Mouse (Mus musculus) midbrain, embryonic 15.5 days (tissue): ENCODE results near the gene Abhd12b. TPM values are rescaled to one million over a fixed set of nuclear protein-coding genes. Genes with fewer than 3 reads are reported as not detected.
A peak's percentile ranks its signal among the peaks of the same experiment; 100 is the strongest.
"Not testable (repeated sequence)": the region's sequence is repeated elsewhere in the genome, so short reads cannot be mapped to it uniquely, and the experiment has no call there.

Experiments used
- ATAC-seq: fragments of 200-750 bp; cut with Nextera tagmentation; replicated peaks from 2 replicates; pipeline ENCODE4 v1.8.0; 2017; ENCODE audit warnings: moderate TSS enrichment
- H3K27ac ChIP-seq: fragments of 300-500 bp; sonication (generic); 2 replicates; pipeline ENCODE4 v1.5.1; 2015; ENCODE audit warnings: mild to moderate bottlenecking, inconsistent platforms
- H3K27me3 ChIP-seq: fragments of 300-500 bp; sonication (generic); replicated peaks from 2 replicates; pipeline ENCODE4 v1.6.1; 2015; ENCODE audit warnings: inconsistent platforms
- H3K36me3 ChIP-seq: fragments of 300-500 bp; sonication (generic); replicated peaks from 2 replicates; pipeline ENCODE4 v1.6.1; 2015; ENCODE audit warnings: inconsistent platforms
- H3K4me1 ChIP-seq: fragments of 300-500 bp; sonication (generic); 2 replicates; pipeline ENCODE4 v1.6.1; 2015; ENCODE audit warnings: inconsistent platforms
- H3K4me2 ChIP-seq: fragments of 300-500 bp; sonication (generic); 2 replicates; pipeline ENCODE4 v1.6.1; 2015; ENCODE audit warnings: inconsistent platforms, mild to moderate bottlenecking, moderate library complexity
- H3K4me3 ChIP-seq: fragments of 300-500 bp; sonication (generic); 2 replicates; pipeline ENCODE4 v1.5.1; 2015; ENCODE audit warnings: mild to moderate bottlenecking, inconsistent platforms
- H3K9ac ChIP-seq: fragments of 300-500 bp; sonication (generic); 2 replicates; pipeline ENCODE4 v1.6.1; 2015; ENCODE audit warnings: mild to moderate bottlenecking, inconsistent platforms
- H3K9me3 ChIP-seq: fragments of 300-500 bp; sonication (generic); 2 replicates; pipeline ENCODE4 v1.6.1; 2016; ENCODE audit warnings: inconsistent platforms
- WGBS: fragments of 180-500 bp; shearing (Covaris S2); methylation state at CpG from one replicate; pipeline ENCODE4 v1.1.7; 2015; ENCODE audit warnings: mixed read lengths; 5-methylcytosine and 5-hydroxymethylcytosine counted together
- polyA plus RNA-seq: library from polyadenylated mRNA; unstranded; fragments of >200 nt; fragmentation: Nextera tagmentation; extraction: Ambion mirVana; gene quantifications from 2 replicates; pipeline ENCODE4 v1.2.1, GENCODE M21; 2015

Gene Abhd12b
- polyA plus RNA-seq, 1 experiment from 2014 or later, result 0.28 TPM

DNA sequence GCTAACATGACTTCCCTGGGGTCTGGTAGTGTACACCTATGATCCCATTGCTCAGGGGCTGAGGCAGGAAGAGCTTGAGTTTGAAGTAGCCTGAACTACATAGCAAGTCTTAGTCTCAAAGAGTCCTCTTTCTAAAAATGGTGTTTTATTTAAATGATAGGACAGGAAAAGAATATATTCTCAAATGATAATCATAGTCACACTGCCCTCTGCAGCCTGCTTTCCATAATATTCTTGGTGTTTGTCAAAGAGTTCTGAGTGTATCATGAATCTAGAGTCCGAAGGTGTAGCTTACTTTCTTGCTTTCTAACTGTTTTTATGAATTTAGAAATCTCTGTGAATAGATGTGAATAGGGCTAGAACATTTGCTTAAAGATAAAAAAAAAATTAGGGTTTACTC is 16.0 kb downstream of the Abhd12b start:
- 92% methylated on average over 1 of the region's 1 CpGs for WGBS

DNA sequence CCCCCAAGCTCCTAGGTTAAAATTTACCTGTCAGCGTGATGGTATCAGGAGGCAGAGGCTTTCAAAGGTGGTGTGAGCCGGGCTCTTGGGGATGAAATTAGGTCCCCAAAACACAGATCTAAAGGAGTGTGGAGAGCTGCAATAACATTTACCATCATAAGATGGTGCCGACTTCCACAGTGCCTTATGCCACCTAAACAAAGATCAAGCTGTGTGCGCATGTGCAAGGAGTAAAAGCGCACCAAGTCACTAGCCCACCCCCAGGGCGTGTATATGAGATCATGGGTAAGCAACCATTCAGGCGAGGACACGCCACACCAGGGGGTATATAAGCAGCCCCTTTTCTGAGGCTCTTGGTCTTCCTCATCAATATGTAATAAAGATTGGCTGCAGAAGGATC is 29.6 kb downstream of the Abhd12b start:
- ATAC-seq, H3K4me2 ChIP-seq, H3K9ac ChIP-seq, H3K4me1 ChIP-seq, H3K27ac ChIP-seq, H3K9me3 ChIP-seq, H3K36me3 ChIP-seq, H3K27me3 ChIP-seq: not testable (repeated sequence)
- H3K4me3 ChIP-seq, result peak overlapping the region; percentile 27
- 92% methylated on average over 8 of the region's 8 CpGs for WGBS

More for the DNA sequence above, 16.0 kb downstream of the Abhd12b start:
- no peaks in the 10 kb centered on the region for H3K27me3 ChIP-seq
- H3K9ac ChIP-seq, result no peak overlapping the region
- no peak overlapping the region for H3K4me3 ChIP-seq
- H3K4me1 ChIP-seq, result no peaks in the 10 kb centered on the region
- H3K4me2 ChIP-seq, result no peak overlapping the region
- no peaks in the 10 kb centered on the region for H3K9me3 ChIP-seq
- H3K27ac ChIP-seq, result no peak overlapping the region
- ATAC-seq, result no peak
- H3K36me3 ChIP-seq, result no peaks in the 10 kb centered on the region

DNA sequence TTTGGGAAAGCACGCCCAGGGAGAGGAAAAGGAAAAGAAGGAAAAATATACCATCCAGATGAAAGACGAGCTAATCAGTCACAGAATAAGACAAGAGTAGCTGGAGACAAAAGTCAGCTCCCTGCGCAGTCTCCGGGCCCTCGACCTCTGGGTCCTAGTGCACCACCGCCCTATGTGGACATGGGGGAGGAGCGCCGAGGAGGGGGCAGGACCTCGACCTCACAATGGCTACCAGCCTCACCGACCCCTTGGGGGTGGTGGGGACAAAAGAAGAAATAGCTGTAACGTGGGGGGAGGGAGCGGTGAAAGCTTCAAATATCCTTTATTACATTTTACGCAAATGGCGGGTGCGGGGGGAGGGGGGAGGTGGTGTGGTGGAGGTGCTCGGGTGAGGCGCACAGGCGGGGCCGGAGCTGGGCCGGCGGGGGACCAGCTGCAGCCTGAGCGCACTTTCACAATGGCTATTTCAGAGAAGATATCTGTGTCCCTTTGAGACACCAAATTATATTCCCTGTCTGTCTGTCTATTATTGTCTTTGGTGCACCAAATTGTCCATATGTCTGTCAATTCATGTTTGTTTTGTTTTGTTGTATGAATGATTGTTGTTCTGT is 30.3 kb downstream of the Abhd12b start:
- Histone ChIP-seq H3K4me3 (peak overlapping the region; percentile 27), H3K9ac (no peak overlapping the region), H3K4me1 (no peaks in the 10 kb centered on the region), H3K36me3 (no peaks in the 10 kb centered on the region), H3K27me3 (no peaks in the 10 kb centered on the region), H3K4me2 (no peak overlapping the region), H3K9me3 (no peaks in the 10 kb centered on the region), H3K27ac (peak overlapping the region; percentile 48; the same call in 1 of the 2 replicates)
- 0 out of 2 replicates have a peak, but pooled peaks have one; percentile 63 for ATAC-seq
- WGBS, result 74% methylated on average over 22 of the region's 22 CpGs

DNA sequence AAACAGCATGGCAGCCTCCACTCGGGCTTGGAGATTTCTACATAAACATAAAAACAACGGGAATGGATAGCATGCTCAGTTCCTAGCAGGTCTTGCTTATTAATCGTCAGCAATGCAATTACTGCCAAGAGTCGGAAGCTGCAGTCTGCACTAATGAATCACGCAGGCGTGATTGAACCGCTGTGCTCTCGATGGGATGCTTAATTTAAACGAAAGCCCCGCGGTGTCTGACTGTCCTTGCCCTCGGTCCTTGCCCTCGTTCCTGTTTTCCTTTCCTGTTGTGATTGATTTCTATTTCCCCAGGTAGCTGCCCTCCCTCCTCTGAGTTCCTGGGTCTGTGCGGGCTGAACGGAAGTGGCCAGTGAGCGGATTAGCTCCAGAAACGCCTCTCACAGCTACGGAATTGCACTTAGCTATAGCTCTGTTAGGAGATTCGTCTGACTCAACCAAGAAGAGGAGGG is 38.4 kb downstream of the Abhd12b start:
- peak; percentile 63 for ATAC-seq
- peak overlapping the region; percentile 51 for H3K4me2 ChIP-seq
- no peak overlapping the region for H3K9ac ChIP-seq
- peak overlapping the region; percentile 38 for H3K4me3 ChIP-seq
- no peaks in the 10 kb centered on the region for H3K9me3 ChIP-seq
- H3K4me1 ChIP-seq, result peaks cover 7% of the 10 kb centered on the region; the same call in 1 of the 2 replicates
- 26% methylated on average over 19 of the region's 19 CpGs for WGBS
- H3K27me3 ChIP-seq, result no peaks in the 10 kb centered on the region
- H3K27ac ChIP-seq, result peak overlapping the region; percentile 66
- H3K36me3 ChIP-seq, result no peaks in the 10 kb centered on the region

DNA sequence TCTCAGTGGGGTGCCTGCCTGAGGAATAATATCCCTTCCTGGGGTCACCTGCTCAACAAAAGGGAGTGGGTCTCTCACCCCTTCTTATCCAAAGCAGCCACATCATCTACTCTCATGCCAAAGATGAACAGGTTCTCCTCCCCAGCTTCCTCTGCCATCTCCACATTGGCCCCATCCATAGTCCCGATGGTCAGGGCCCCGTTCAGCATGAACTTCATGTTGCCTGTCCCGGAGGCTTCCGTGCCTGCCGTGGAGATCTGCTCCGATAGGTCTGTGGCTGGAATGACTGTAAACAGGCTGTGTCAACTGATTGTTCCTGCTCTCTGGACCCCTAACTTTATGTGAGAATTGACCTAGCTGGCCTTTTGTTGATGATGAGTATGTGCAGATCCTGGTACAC is 41.5 kb downstream of the Abhd12b start:
- Histone ChIP-seq H3K27me3 (no peaks in the 10 kb centered on the region), H3K27ac (no peak overlapping the region), H3K4me3 (no peak overlapping the region), H3K9me3 (no peaks in the 10 kb centered on the region), H3K4me1 (peaks cover 7% of the 10 kb centered on the region; the same call in 1 of the 2 replicates), H3K9ac (no peak overlapping the region), H3K36me3 (no peaks in the 10 kb centered on the region), H3K4me2 (no peak overlapping the region)
- ATAC-seq, result no peak
- WGBS, result 98% methylated on average over 6 of the region's 6 CpGs

DNA sequence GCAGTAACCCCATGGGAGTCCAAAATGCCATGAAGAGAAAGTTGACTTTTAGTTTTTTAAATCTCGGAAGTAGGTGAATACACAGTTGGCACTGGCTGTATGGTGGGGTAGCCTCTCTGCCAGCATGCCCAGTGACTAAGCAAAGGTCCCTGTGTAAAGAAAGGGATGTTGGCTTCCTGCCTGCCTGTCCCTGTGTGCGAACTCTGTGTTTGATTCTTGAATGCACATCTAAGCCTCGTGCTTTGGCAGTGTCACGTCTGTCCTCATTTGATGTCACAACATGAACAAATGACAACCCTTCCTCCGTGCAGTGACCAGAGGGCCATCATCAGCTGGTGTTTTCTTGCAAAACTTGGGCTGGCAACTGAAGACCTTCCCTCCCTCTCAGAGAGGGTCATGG is 42.4 kb downstream of the Abhd12b start:
- Histone ChIP-seq H3K4me2 (no peak overlapping the region), H3K9me3 (no peaks in the 10 kb centered on the region), H3K4me1 (peaks cover 7% of the 10 kb centered on the region; the same call in 1 of the 2 replicates), H3K36me3 (no peaks in the 10 kb centered on the region), H3K27ac (no peak overlapping the region), H3K4me3 (no peak overlapping the region), H3K27me3 (no peaks in the 10 kb centered on the region), H3K9ac (no peak overlapping the region)
- ATAC-seq, result no peak
- WGBS, result 85% methylated on average over 5 of the region's 5 CpGs

DNA sequence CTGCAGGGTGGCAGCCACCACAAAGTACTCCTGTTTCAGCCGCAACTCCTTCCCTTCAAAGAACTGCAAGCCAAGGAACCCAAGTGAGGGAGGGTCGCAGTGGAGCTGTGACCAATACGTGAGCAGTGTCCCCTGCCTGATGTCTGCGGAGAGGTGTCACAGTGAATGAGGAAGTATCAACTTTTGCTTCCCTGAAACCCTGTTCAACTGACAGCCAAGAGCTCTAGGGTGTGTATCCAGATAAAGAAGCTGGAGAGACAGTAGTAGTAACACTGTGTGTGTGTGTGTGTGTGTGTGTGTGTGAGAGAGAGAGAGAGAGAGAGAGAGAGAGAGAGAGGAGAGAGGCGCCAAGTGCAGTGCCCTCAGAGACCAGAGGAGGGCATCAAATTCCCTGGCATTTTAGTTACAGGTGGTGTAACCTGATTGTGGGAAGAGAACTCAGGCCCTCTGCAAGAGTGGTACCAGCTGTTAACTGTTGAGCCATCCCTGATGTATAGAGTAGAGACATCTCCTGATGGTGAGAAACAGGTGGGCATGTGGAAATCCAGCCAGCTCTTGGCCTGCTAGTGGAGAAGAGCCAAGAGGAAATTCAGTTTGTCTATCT is 48.1 kb downstream of the Abhd12b start:
- H3K4me3 ChIP-seq, result no peak overlapping the region
- no peaks in the 10 kb centered on the region for H3K27me3 ChIP-seq
- ATAC-seq, result no peak
- H3K9me3 ChIP-seq, result no peaks in the 10 kb centered on the region
- H3K4me2 ChIP-seq, result no peak overlapping the region
- no peaks in the 10 kb centered on the region for H3K36me3 ChIP-seq
- WGBS, result 76% methylated on average over 4 of the region's 5 CpGs
- H3K27ac ChIP-seq, result no peak overlapping the region
- H3K4me1 ChIP-seq, result no peaks in the 10 kb centered on the region
- H3K9ac ChIP-seq, result no peak overlapping the region

DNA sequence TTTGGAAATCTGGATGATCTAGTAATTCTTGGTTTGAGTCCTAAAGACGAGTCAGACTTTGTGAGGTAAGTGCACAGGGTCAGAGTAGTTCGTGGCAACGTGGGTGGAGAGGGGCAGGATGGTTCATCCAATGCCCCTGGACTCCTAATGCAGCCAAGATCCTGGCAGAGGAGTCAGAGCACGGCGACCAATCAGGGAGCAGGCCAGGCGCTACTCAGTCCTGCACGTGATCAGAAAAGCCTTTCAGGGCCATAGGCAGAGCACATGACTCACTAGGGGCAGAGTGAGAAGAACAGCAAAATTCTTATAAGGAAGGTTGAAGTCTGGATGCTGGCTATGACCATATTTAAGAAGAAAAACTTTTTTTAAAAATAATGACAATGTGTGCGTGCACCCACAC is 50.5 kb downstream of the Abhd12b start:
- Histone ChIP-seq H3K4me3 (no peak overlapping the region), H3K9me3 (no peaks in the 10 kb centered on the region), H3K36me3 (no peaks in the 10 kb centered on the region), H3K4me2 (no peak overlapping the region), H3K4me1 (no peaks in the 10 kb centered on the region), H3K9ac (no peak overlapping the region), H3K27ac (no peak overlapping the region), H3K27me3 (no peaks in the 10 kb centered on the region)
- 81% methylated on average over 8 of the region's 8 CpGs for WGBS
- ATAC-seq, result no peak

DNA sequence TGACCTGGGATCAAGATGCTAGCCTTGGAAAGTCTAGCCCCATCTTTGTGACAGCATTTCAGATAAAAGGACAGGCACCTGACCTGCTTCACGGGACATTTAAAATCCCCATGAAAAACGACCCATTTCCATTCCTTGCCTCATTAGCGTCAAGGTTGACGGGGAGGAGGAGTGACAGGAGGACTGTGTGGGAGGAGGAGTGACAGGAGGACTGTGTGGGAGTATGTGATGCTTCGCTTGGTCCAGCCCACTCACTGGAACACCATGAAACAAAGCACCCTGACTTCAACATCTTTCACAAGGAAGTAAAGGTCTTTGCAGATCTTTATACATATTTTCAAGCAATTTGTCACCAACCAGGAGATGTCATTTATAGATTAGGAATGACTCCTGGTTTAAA is 54.3 kb downstream of the Abhd12b start:
- Histone ChIP-seq H3K9ac (no peak overlapping the region), H3K4me3 (no peak overlapping the region), H3K9me3 (no peaks in the 10 kb centered on the region), H3K4me2 (no peak overlapping the region), H3K27me3 (no peaks in the 10 kb centered on the region), H3K36me3 (no peaks in the 10 kb centered on the region), H3K4me1 (no peaks in the 10 kb centered on the region), H3K27ac (no peak overlapping the region)
- 69% methylated on average over 5 of the region's 5 CpGs for WGBS
- no peak for ATAC-seq

DNA sequence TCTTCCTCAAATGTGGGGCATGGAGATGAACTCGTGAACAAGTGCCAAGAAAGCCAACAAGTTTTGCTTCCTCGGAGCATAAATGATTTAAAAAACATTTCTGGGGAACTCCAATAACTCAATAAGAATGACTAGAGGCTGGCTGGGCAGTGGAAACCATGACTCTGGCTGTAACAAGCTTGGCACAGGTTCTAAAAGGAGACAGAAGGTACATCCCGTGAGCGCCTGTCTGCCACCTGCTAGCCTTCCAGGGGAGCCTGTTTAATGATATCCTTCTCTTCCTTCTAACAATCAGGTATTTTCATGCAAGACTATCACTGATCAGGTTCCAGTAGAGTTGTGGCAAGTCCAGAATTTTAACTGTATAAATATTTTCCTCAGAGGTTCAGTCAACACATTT is 58.6 kb downstream of the Abhd12b start:
- 83% methylated on average over 4 of the region's 4 CpGs for WGBS
- Histone ChIP-seq H3K36me3 (no peaks in the 10 kb centered on the region), H3K27ac (no peak overlapping the region), H3K9ac (no peak overlapping the region), H3K27me3 (no peaks in the 10 kb centered on the region), H3K4me1 (peaks cover 5% of the 10 kb centered on the region; the same call in 1 of the 2 replicates), H3K4me2 (no peak overlapping the region), H3K4me3 (no peak overlapping the region), H3K9me3 (no peaks in the 10 kb centered on the region)
- no peak for ATAC-seq

DNA sequence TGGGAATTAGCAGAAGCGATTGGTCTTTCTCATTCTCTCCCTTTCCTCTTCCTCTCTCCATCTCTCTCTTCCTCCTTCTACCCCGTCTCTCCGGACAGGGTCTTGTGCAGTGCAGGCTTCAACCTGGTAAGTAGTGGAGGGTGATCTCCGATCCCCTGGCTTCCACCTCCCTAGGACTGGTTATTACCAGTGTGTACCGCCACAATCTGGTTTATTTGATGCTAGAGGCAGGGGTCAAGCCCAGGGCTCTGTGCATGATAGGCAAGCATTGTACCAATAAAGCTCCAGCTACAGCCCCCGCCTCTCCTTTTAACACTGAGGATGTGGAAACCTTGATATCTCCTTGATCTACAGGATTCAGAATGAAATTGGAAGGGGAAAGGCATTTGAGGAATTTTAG is 59.7 kb downstream of the Abhd12b start:
- no peak for ATAC-seq
- no peak overlapping the region for H3K27ac ChIP-seq
- no peak overlapping the region for H3K9ac ChIP-seq
- H3K27me3 ChIP-seq, result no peaks in the 10 kb centered on the region
- peaks cover 5% of the 10 kb centered on the region; the same call in 1 of the 2 replicates for H3K4me1 ChIP-seq
- H3K9me3 ChIP-seq, result no peaks in the 10 kb centered on the region
- H3K36me3 ChIP-seq, result no peaks in the 10 kb centered on the region
- 91% methylated on average over 6 of the region's 6 CpGs for WGBS
- H3K4me2 ChIP-seq, result no peak overlapping the region
- H3K4me3 ChIP-seq, result no peak overlapping the region

DNA sequence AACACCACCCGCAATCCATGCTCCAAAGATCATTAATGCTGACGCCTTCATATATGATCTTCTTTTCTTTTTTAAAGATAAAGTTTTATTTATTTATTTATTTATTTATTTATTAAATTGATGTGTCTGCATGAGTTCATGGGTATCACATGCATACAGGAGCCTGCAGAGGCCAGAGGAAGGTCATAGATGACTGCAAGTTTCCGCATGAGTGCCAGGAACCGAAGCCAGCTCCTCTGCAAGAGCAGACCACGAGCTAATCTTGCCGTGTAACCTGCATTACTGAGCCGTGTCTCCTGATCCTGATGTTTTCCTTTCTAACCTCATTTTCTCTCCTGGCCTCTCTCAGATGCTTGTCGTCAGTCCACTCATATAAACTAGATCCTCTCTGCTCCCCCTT is 60.3 kb downstream of the Abhd12b start:
- peaks cover 5% of the 10 kb centered on the region; the same call in 1 of the 2 replicates for H3K4me1 ChIP-seq
- ATAC-seq, result no peak
- WGBS, result 87% methylated on average over 8 of the region's 8 CpGs

More for the DNA sequence above, 60.3 kb downstream of the Abhd12b start:
- H3K27me3 ChIP-seq, result no peaks in the 10 kb centered on the region
- no peak overlapping the region for H3K4me2 ChIP-seq
- H3K9ac ChIP-seq, result no peak overlapping the region
- H3K4me3 ChIP-seq, result no peak overlapping the region
- H3K27ac ChIP-seq, result no peak overlapping the region
- H3K36me3 ChIP-seq, result no peaks in the 10 kb centered on the region
- H3K9me3 ChIP-seq, result no peaks in the 10 kb centered on the region
